Mouse (Mus musculus): ENCODE results near the gene Chd8. TPM values are rescaled to one million over a fixed set of nuclear protein-coding genes. Genes with fewer than 3 reads are reported as not detected.

The Chd8 gene
- total and polyA plus RNA-seq, 3 experiments, result 17.3 to 96.8 (median 49.2) TPM

DNA sequence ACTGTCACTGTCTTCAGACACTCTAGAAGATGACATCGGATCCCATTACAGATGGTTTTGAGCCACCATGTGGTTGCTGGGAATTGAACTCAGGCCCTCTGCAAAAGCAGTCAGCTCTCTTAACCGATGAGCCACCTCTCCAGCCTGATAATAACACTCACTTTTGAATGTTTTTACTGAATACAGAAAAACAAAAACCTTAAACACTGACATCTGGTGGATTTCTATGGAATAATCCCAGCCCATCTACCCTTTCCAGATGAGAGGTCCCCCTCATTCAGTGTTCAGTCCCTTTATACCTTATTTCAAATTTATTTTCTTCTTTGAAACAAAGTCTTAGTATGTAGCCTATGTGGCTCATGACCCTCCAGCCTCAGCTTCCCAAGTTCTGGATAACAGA lies 68.1 kb downstream of the Chd8 start:
- Histone ChIP-seq H3K4me2 (ENCODE audit: insufficient read depth, low read depth, poor library complexity, severe bottlenecking) (no peak overlapping the region), H3K4me3 (replicated peaks in 1 of 3; ENCODE audit: low read depth in 2 of 3, low read length in 2 of 3, poor library complexity in 1 of 3) (no peak overlapping the region), H3K79me2 (replicated peaks; ENCODE audit: control insufficient read depth, extremely low read depth, insufficient read depth, poor library complexity, severe bottlenecking) (peaks cover 86% of the 10 kb centered on the region), H3K4me1 (ENCODE audit: control insufficient read depth in 1 of 2, insufficient read depth in 2 of 2) (peaks cover 2 to 24% of the 10 kb centered on the region in 2 experiments; a peak in 3 of 4 replicates), H3K27me3 (replicated peaks) (no peaks in the 10 kb centered on the region), H3K27ac (ENCODE audit: insufficient read depth, low read depth) (no peak overlapping the region), H3K9me3 (replicated peaks; ENCODE audit: low read length) (no peaks in the 10 kb centered on the region), H3K9ac (ENCODE audit: insufficient read depth, low read depth) (no peak overlapping the region), H3K36me3 (replicated peaks in 1 of 2; ENCODE audit: control insufficient read depth in 1 of 2, insufficient read depth in 1 of 2, low read length in 1 of 2) (peaks cover 8 to 67% of the 10 kb centered on the region in 2 experiments)
- dilution Hi-C loops (cut with MboI; ENCODE audit: extremely low pct_ligation_motif_present, extremely low pct_unique_long_range_greater_than_20kb, low sequenced_read_pairs) (no loop called here), in situ Hi-C loops (cut with MboI; ENCODE audit: low pct_ligation_motif_present, low pct_unique_long_range_greater_than_20kb, low sequenced_read_pairs) (no loop called here)
- DNase-seq (ENCODE audit: extremely low read depth), result peak; percentile 17
- TF ChIP-seq MAX (IDR thresholded peaks at IDR 0.05; ENCODE audit: low read length) (no peak), CTCF (conservative IDR thresholded peaks at IDR 0.05 in 1 of 2, IDR thresholded peaks at IDR 0.05 in 1 of 2; ENCODE audit: low read depth in 2 of 2, low read length in 2 of 2) (peak in 1 of 2 experiments; percentile 33; a peak in 2 of 4 replicates)

DNA sequence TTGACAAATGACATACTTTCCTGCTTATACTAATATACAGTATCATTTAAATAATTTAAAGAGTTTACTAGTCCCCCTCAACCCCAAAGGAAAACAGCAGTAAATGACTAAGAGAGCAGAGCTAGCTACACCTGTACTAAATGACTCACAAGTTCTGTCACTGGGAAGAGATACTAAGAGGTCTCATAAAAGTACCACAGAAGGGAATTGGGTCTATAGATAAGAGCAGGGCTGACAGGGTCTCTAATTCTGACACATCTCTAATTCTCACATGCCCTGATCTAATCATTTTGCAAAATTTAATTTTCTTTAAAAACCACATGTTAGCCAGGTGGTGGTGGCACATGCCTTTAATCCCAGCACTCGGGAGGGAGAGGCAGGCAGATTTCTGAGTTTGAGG lies 68.8 kb downstream of the Chd8 start:
- in situ Hi-C loops (cut with MboI; ENCODE audit: low pct_ligation_motif_present, low pct_unique_long_range_greater_than_20kb, low sequenced_read_pairs) (no loop called here), dilution Hi-C loops (cut with MboI; ENCODE audit: extremely low pct_ligation_motif_present, extremely low pct_unique_long_range_greater_than_20kb, low sequenced_read_pairs) (no loop called here)
- Histone ChIP-seq H3K4me3 (replicated peaks in 1 of 3; ENCODE audit: low read depth in 2 of 3, low read length in 2 of 3, poor library complexity in 1 of 3) (no peak overlapping the region), H3K36me3 (replicated peaks in 1 of 2; ENCODE audit: control insufficient read depth in 1 of 2, insufficient read depth in 1 of 2, low read length in 1 of 2) (peaks cover 11 to 71% of the 10 kb centered on the region in 2 experiments), H3K4me2 (ENCODE audit: insufficient read depth, low read depth, poor library complexity, severe bottlenecking) (no peak overlapping the region), H3K79me2 (replicated peaks; ENCODE audit: control insufficient read depth, extremely low read depth, insufficient read depth, poor library complexity, severe bottlenecking) (peaks cover 80% of the 10 kb centered on the region), H3K9me3 (replicated peaks; ENCODE audit: low read length) (no peaks in the 10 kb centered on the region), H3K27ac (ENCODE audit: insufficient read depth, low read depth) (no peak overlapping the region), H3K9ac (ENCODE audit: insufficient read depth, low read depth) (no peak overlapping the region), H3K27me3 (replicated peaks) (no peaks in the 10 kb centered on the region), H3K4me1 (ENCODE audit: control insufficient read depth in 1 of 2, insufficient read depth in 2 of 2) (peaks cover 0 to 17% of the 10 kb centered on the region in 2 experiments; a peak in 1 of 4 replicates)
- DNase-seq (ENCODE audit: extremely low read depth), result no peak
- no peak for TF ChIP-seq E2F4 (IDR thresholded peaks at IDR 0.05; ENCODE audit: insufficient replicate concordance, low read depth, low read length)
- no peak for TF ChIP-seq UBTF (IDR thresholded peaks at IDR 0.05; ENCODE audit: low read depth, low read length)
- TF ChIP-seq MEF2A (IDR thresholded peaks at IDR 0.05; ENCODE audit: borderline replicate concordance, low read depth, low read length), result no peak
- no peak for TF ChIP-seq CHD1 (IDR thresholded peaks at IDR 0.05; ENCODE audit: low read depth, low read length)
- no peak for TF ChIP-seq NELFE (IDR thresholded peaks at IDR 0.05; ENCODE audit: low read depth, low read length)
- TF ChIP-seq RAD21 (IDR thresholded peaks at IDR 0.05; ENCODE audit: low read depth, low read length), result no peak
- TF ChIP-seq POLR2A (IDR thresholded peaks at IDR 0.05; ENCODE audit: low read depth, low read length), result no peak
- TF ChIP-seq MAZ (IDR thresholded peaks at IDR 0.05; ENCODE audit: low read depth, low read length), result no peak
- no peak for TF ChIP-seq MXI1 (IDR thresholded peaks at IDR 0.05; ENCODE audit: low read depth, low read length)
- TF ChIP-seq KAT2A (IDR thresholded peaks at IDR 0.05; ENCODE audit: insufficient replicate concordance, low read length), result no peak
- TF ChIP-seq JUN (IDR thresholded peaks at IDR 0.05; ENCODE audit: insufficient read depth, low read depth, low read length), result no peak
- TF ChIP-seq GABPA (IDR thresholded peaks at IDR 0.05; ENCODE audit: insufficient replicate concordance, low read depth, low read length), result no peak
- no peak for TF ChIP-seq PAX5 (IDR thresholded peaks at IDR 0.05; ENCODE audit: low read length)
- no peak for TF ChIP-seq ZNF384 (IDR thresholded peaks at IDR 0.05; ENCODE audit: low read depth, low read length)
- no peak for TF ChIP-seq CTCF (conservative IDR thresholded peaks at IDR 0.05 in 1 of 2, IDR thresholded peaks at IDR 0.05 in 1 of 2; ENCODE audit: low read depth in 2 of 2, low read length in 2 of 2)
- TF ChIP-seq HCFC1 (IDR thresholded peaks at IDR 0.05; ENCODE audit: low read depth, low read length), result no peak
- TF ChIP-seq ELF1 (IDR thresholded peaks at IDR 0.05; ENCODE audit: low read depth, low read length), result no peak

All from CH12.LX (cell line).